Mouse (Mus musculus) intestine, postnatal 0 days (tissue): ENCODE results near the gene Tmem161a. TPM values are rescaled to one million over a fixed set of nuclear protein-coding genes. Genes with fewer than 3 reads are reported as not detected.

ENCODE experiments used
- ATAC-seq: fragments of 200-750 bp; cut with Nextera tagmentation; 2 replicates; pipeline ENCODE4 v1.8.0; 2017; ENCODE audit warnings: mild to moderate bottlenecking, moderate TSS enrichment, moderate library complexity
- H3K27ac ChIP-seq: fragments of 300-500 bp; sonication (generic); 2 replicates; pipeline ENCODE4 v1.5.1; 2014; ENCODE audit warnings: mild to moderate bottlenecking, low read depth, low read length, moderate library complexity
- H3K27me3 ChIP-seq: fragments of 300-500 bp; sonication (generic); replicated peaks from 2 replicates; pipeline ENCODE4 v1.6.1; 2014; ENCODE audit warnings: low read length, mixed read lengths; ENCODE audit not compliant: control insufficient read depth, insufficient read depth
- H3K36me3 ChIP-seq: fragments of 300-500 bp; sonication (generic); 2 replicates; pipeline ENCODE4 v1.6.1; 2014; ENCODE audit warnings: mild to moderate bottlenecking, moderate library complexity; ENCODE audit not compliant: control insufficient read depth, insufficient read depth
- H3K4me1 ChIP-seq: fragments of 300-500 bp; sonication (generic); replicated peaks from 2 replicates; pipeline ENCODE4 v1.6.1; 2014; ENCODE audit warnings: antibody characterized with exemption, low read length, mixed read lengths; ENCODE audit not compliant: control insufficient read depth, insufficient read depth
- H3K4me2 ChIP-seq: fragments of 300-500 bp; sonication (generic); replicated peaks from 2 replicates; pipeline ENCODE4 v1.6.1; 2014; ENCODE audit warnings: low read depth, mild to moderate bottlenecking, moderate library complexity
- H3K4me3 ChIP-seq: fragments of 300-500 bp; sonication (generic); 2 replicates; pipeline ENCODE4 v1.5.1; 2014; ENCODE audit warnings: low read depth, low read length
- H3K9ac ChIP-seq: fragments of 300-500 bp; sonication (generic); 2 replicates; pipeline ENCODE4 v1.6.1; 2014; ENCODE audit warnings: mild to moderate bottlenecking, low read depth, low read length
- H3K9me3 ChIP-seq: fragments of 300-500 bp; sonication (generic); 2 replicates; pipeline ENCODE4 v1.6.1; 2016; ENCODE audit warnings: mixed run types; ENCODE audit not compliant: control insufficient read depth
- CTCF ChIP-seq: sonication (generic); IDR thresholded peaks from 2 replicates; pipeline ENCODE4 v1.5.1; 2016; ENCODE audit warnings: low read depth, mild to moderate bottlenecking, control low read depth, antibody characterized with exemption, moderate library complexity
- WGBS: fragments of 180-500 bp; shearing (Covaris S2); extraction: QIAGEN DNeasy Blood & Tissue Kit; methylation state at CpG from one replicate; pipeline ENCODE4 v1.1.7; 2014; 5-methylcytosine and 5-hydroxymethylcytosine counted together
- polyA plus RNA-seq: library from polyadenylated mRNA; unstranded; fragments of >200 nt; fragmentation: Nextera tagmentation; extraction: Ambion mirVana; gene quantifications from 2 replicates; pipeline ENCODE4 v1.2.1, GENCODE M21; 2015

The Tmem161a gene
- polyA plus RNA-seq, 1 experiment from 2014 or later = 42.0 TPM

DNA sequence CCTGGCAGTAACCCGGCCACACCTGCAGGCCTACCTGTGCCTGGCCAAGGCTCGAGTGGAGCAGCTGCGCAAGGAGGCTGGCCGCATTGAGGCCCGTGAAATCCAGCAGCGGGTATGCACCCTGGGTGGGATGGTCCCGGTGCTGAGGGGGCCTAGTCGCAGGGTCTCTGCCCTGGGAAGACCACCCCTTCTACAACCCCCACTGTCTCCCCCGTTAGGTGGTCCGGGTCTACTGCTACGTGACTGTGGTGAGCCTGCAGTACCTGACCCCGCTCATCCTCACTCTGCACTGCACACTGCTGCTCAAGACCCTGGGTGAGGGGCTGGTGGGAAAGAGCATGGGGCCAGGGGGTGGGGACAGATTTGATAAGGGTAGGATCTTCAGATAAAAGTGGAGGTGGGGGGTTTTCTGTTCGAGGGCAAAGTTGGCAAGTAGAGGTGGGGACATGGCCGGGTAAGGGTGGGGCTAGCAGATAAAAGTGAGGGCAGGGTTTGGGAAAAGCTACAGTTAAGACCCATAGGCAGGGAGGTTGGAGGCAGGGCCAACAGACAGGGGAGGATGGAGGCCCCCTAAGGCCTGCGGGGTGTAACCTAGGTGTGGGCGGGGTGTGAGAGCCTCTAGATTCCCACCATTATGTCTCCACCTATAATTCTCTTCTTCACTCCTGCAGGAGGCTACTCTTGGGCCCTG, 9.2 kb downstream of the Tmem161a start:
- Histone ChIP-seq H3K36me3 (peaks cover 54% of the 10 kb centered on the region), H3K27me3 (no peaks in the 10 kb centered on the region), H3K4me1 (0 out of 2 replicates have a peak, but pooled peaks cover 2% of the 10 kb centered on the region), H3K27ac (no peak overlapping the region; the same call in 1 of the 2 replicates), H3K9ac (peak overlapping the region; percentile 37), H3K4me2 (no peak overlapping the region), H3K9me3 (no peaks in the 10 kb centered on the region), H3K4me3 (no peak overlapping the region)
- no peak for TF ChIP-seq CTCF
- 66% methylated on average over 16 of the region's 16 CpGs for WGBS
- no peak for ATAC-seq

DNA sequence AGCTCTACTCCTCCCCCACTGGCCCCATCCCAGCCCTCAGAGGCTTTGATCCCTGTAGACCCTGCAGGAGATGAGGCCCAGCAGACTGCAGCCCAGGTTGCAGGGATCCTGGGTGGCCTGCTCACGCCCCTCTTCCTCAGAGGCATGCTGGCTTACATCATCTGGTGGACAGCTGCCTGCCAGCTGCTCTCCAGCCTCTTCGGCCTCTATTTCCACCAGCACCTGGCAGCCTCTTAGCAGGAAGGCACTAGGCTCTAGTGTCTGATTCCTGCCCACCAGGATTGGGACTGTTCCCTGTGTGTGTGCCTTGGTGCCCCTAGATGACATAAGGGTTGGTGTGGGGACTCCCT, 9.7 kb downstream of the Tmem161a start:
- H3K9me3 ChIP-seq = no peaks in the 10 kb centered on the region
- no peak for ATAC-seq

DNA sequence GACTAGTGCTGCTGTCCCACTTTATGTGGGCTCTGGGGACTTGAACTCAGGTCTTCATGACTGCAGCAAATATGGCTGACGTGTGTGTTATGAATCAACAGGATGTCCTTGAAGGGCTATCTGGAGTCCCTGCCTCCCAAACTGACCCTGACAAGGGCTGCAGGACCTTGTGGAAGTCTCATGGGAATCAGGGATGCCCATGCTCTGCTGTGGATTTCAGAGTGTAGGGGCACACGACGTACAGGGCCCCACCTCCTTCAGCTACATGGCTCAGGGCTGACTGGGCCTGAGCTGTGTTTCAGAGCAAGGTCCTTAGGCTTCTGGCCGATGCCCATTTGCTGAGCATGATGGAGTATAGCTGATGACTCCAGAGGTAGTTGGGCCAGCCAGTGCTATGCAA, 11.0 kb downstream of the Tmem161a start:
- Histone ChIP-seq H3K27me3 (no peaks in the 10 kb centered on the region), H3K36me3 (peaks cover 45% of the 10 kb centered on the region), H3K9me3 (no peaks in the 10 kb centered on the region), H3K4me2 (no peak overlapping the region), H3K4me3 (no peak overlapping the region), H3K27ac (no peak overlapping the region), H3K4me1 (0 out of 2 replicates have a peak, but pooled peaks cover 4% of the 10 kb centered on the region), H3K9ac (no peak overlapping the region)
- WGBS = 84% methylated on average over 4 of the region's 4 CpGs
- no peak for ATAC-seq
- TF ChIP-seq CTCF = no peak

More for the DNA sequence above, 9.7 kb downstream of the Tmem161a start:
- H3K36me3 ChIP-seq = peaks cover 56% of the 10 kb centered on the region
- H3K27me3 ChIP-seq = no peaks in the 10 kb centered on the region
- peak overlapping the region; percentile 37 for H3K9ac ChIP-seq
- WGBS = 50% methylated on average over 2 of the region's 2 CpGs
- H3K4me1 ChIP-seq = 0 out of 2 replicates have a peak, but pooled peaks cover 4% of the 10 kb centered on the region
- no peak overlapping the region for H3K4me3 ChIP-seq
- no peak for TF ChIP-seq CTCF
- no peak overlapping the region for H3K4me2 ChIP-seq
- no peak overlapping the region for H3K27ac ChIP-seq

DNA sequence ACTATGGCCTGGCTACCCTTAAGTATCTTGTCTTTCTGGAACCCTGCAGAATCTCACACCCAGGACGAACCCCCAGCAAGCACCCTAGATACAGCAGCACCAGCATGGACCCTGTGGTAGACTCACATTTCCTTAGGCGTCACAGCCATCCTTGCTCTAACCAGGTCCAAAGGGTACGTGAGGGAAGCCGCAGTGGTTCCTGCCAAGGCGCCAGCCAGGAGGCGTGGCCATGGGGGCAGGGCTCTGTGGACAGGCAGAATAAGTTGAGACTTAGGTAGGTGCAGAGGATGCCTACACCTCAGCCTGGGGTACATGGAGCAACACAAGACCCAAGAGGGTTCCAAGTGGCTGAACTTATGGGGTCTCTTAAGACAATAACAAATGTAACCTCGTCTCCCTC, 16.6 kb downstream of the Tmem161a start:
- no peak overlapping the region for H3K4me3 ChIP-seq
- H3K9me3 ChIP-seq = no peaks in the 10 kb centered on the region
- H3K27ac ChIP-seq = peak overlapping the region; percentile 77
- H3K4me1 ChIP-seq = peaks cover 22% of the 10 kb centered on the region; the same call in 1 of the 2 replicates
- H3K4me2 ChIP-seq = peak overlapping the region; percentile 52
- no peaks in the 10 kb centered on the region for H3K27me3 ChIP-seq
- ATAC-seq = peak; percentile 72
- no peak for TF ChIP-seq CTCF
- H3K9ac ChIP-seq = no peak overlapping the region; the same call in 1 of the 2 replicates
- whole genome bisulfite sequencing = 37% methylated on average over 7 of the region's 7 CpGs
- H3K36me3 ChIP-seq = peaks cover 17% of the 10 kb centered on the region; the same call in 1 of the 2 replicates

DNA sequence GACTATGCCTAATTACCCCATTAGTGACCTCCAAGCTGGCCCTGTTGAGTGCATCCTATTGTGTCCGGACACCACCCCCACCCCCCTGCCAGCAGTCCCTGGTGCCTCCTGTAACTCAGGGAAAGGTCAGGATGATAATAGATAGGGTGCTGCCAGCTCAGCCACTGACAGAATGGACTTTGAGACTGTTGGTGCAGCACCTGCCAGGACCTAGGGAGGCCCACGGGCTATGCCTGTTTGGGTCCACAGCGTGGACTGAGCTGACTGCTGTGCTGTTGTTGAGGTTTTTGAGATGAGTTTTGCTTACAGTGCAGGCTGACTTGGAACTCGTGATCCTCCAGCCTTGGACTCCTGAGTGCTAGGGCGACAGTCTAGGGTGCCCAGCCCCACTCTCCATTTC, 21.1 kb downstream of the Tmem161a start:
- H3K27ac ChIP-seq = peak overlapping the region; percentile 89
- H3K4me3 ChIP-seq = no peak overlapping the region
- H3K9ac ChIP-seq = no peak overlapping the region
- no peaks in the 10 kb centered on the region for H3K9me3 ChIP-seq
- no peaks in the 10 kb centered on the region for H3K27me3 ChIP-seq
- peak; percentile 89 for ATAC-seq
- peaks cover 9% of the 10 kb centered on the region; the same call in 1 of the 2 replicates for H3K36me3 ChIP-seq
- peaks cover 25% of the 10 kb centered on the region; the same call in 1 of the 2 replicates for H3K4me1 ChIP-seq
- TF ChIP-seq CTCF = no peak
- H3K4me2 ChIP-seq = no peak overlapping the region; the same call in 1 of the 2 replicates
- WGBS = 33% methylated on average over 5 of the region's 5 CpGs

DNA sequence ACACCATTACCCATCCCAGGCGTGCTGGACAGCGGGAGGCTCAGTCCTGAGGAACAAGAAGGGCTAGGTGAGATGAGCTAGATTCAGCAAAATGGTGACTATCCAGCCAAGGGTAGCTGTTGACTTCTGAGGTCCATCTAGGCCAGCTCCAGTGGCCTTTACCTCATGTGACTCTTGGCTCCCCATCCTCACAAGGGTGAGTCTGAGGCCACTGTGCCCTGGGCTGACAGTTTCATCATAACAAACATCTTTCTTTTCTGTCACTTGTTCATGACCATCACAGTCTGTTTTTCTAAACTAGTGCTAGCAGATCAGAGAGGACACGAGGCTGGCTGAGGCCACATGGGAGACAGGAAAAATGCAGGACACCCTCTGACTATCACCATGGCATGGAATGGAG, 22.0 kb downstream of the Tmem161a start:
- 76% methylated on average over 3 of the region's 3 CpGs for WGBS
- H3K36me3 ChIP-seq = peaks cover 9% of the 10 kb centered on the region; the same call in 1 of the 2 replicates
- TF ChIP-seq CTCF = no peak
- H3K4me3 ChIP-seq = no peak overlapping the region
- peak overlapping the region; percentile 89 for H3K27ac ChIP-seq
- H3K27me3 ChIP-seq = no peaks in the 10 kb centered on the region
- H3K4me2 ChIP-seq = no peak overlapping the region
- H3K9ac ChIP-seq = no peak overlapping the region
- peaks cover 29% of the 10 kb centered on the region; the same call in 1 of the 2 replicates for H3K4me1 ChIP-seq
- no peak for ATAC-seq
- H3K9me3 ChIP-seq = no peaks in the 10 kb centered on the region
